Mouse (Mus musculus): ENCODE results near the gene Rala. TPM values are rescaled to one million over a fixed set of nuclear protein-coding genes. Genes with fewer than 3 reads are reported as not detected.

The Rala gene
- total RNA-seq, 1 experiment = 69.1 TPM

GRCm38 (mm10) chr13:17836808-17837207 lies 107.2 kb downstream of the Rala start:
- Histone ChIP-seq H3K4me3 (ENCODE audit: insufficient read depth in 1 of 2, low read depth in 1 of 2, low read length in 2 of 2, poor library complexity in 1 of 2, severe bottlenecking in 1 of 2) (no peak overlapping the region), H3K4me1 (ENCODE audit: control insufficient read depth in 2 of 2, insufficient read depth in 2 of 2, low read length in 2 of 2, poor library complexity in 1 of 2) (peaks cover 0 to 3% of the 10 kb centered on the region in 2 experiments; a peak in 1 of 4 replicates), H3K9ac (ENCODE audit: insufficient read depth, low read depth, low read length, poor library complexity, severe bottlenecking) (no peak overlapping the region), H3K9me3 (ENCODE audit: control insufficient read depth, insufficient read depth, low read depth, low read length) (no peaks in the 10 kb centered on the region), H3K27ac (ENCODE audit: insufficient read depth, low read depth, low read length, poor library complexity, severe bottlenecking) (no peak overlapping the region), H3K36me3 (ENCODE audit: control insufficient read depth, insufficient read depth, low read length, poor library complexity, severe bottlenecking) (no peaks in the 10 kb centered on the region)
- no peak for TF ChIP-seq MAFK (IDR thresholded peaks at IDR 0.05; ENCODE audit: insufficient read depth, low read depth, low read length)
- TF ChIP-seq CHD2 (IDR thresholded peaks at IDR 0.05; ENCODE audit: low read depth, low read length) = no peak
- no peak for TF ChIP-seq HCFC1 (IDR thresholded peaks at IDR 0.05; ENCODE audit: borderline replicate concordance, insufficient read depth, low read length)
- TF ChIP-seq ZC3H11A (IDR thresholded peaks at IDR 0.05; ENCODE audit: borderline replicate concordance, low read depth, low read length) = no peak
- TF ChIP-seq ZNF384 (IDR thresholded peaks at IDR 0.05; ENCODE audit: low read depth, low read length) = no peak
- no peak for DNase-seq (ENCODE audit: low read depth, low spot score)
- in situ Hi-C loops (cut with MboI; ENCODE audit: low sequenced_read_pairs in 2 of 2, unreplicated experiment in 2 of 2) = loop anchor here in 1 of 2 experiments (10.0 kb wide), 1 partner anchor 148 kb away; no protein-coding TSS in a partner anchor

DNA sequence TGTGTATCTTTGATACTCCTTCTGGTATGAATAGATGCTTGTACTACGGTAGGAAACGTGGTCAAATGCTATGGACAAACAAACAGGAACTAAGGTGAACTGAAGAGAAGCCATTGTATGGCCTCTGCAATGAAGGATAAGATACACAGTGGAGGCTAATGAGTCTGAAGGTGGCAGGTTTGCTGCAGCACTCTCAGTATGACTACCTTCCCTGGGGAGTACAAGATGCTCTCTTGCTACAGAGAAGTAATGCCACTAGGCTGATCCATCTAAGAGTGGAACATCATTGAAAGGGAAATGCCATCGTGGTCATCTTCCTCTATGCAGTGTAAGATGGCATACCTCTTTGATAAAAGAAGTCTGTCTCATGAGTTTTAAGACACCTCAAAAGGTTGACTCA lies 111.1 kb downstream of the Rala start:
- no peak for DNase-seq (ENCODE audit: low read depth, low spot score)
- H3K9ac ChIP-seq (ENCODE audit: insufficient read depth, low read depth, low read length, poor library complexity, severe bottlenecking) = no peak overlapping the region
- no peak overlapping the region for H3K27ac ChIP-seq (ENCODE audit: insufficient read depth, low read depth, low read length, poor library complexity, severe bottlenecking)
- peaks cover 0 to 2% of the 10 kb centered on the region in 2 experiments; a peak in 1 of 4 replicates for H3K4me1 ChIP-seq (ENCODE audit: control insufficient read depth in 2 of 2, insufficient read depth in 2 of 2, low read length in 2 of 2, poor library complexity in 1 of 2)
- no peak overlapping the region for H3K4me3 ChIP-seq (ENCODE audit: insufficient read depth in 1 of 2, low read depth in 1 of 2, low read length in 2 of 2, poor library complexity in 1 of 2, severe bottlenecking in 1 of 2)
- no peaks in the 10 kb centered on the region for H3K36me3 ChIP-seq (ENCODE audit: control insufficient read depth, insufficient read depth, low read length, poor library complexity, severe bottlenecking)
- H3K9me3 ChIP-seq (ENCODE audit: control insufficient read depth, insufficient read depth, low read depth, low read length) = no peaks in the 10 kb centered on the region
- in situ Hi-C loops (cut with MboI; ENCODE audit: low sequenced_read_pairs in 2 of 2, unreplicated experiment in 2 of 2) = loop anchor here in 1 of 2 experiments (10.0 kb wide), 1 partner anchor 152 kb away; no protein-coding TSS in a partner anchor
- no peak for TF ChIP-seq MAFK (IDR thresholded peaks at IDR 0.05; ENCODE audit: insufficient read depth, low read depth, low read length)
- TF ChIP-seq ZNF384 (IDR thresholded peaks at IDR 0.05; ENCODE audit: low read depth, low read length) = no peak
- no peak for TF ChIP-seq HCFC1 (IDR thresholded peaks at IDR 0.05; ENCODE audit: borderline replicate concordance, insufficient read depth, low read length)
- no peak for TF ChIP-seq ZC3H11A (IDR thresholded peaks at IDR 0.05; ENCODE audit: borderline replicate concordance, low read depth, low read length)
- no peak for TF ChIP-seq CHD2 (IDR thresholded peaks at IDR 0.05; ENCODE audit: low read depth, low read length)

Other genes starting within 250 kb of the Rala start
- gene Mplkip, start 249.0 kb downstream of the Rala start, total RNA-seq (2012; rRNA removed) = 8.5 and 11.5 TPM in 2 replicates
- 0.37 and 0.80 TPM in 2 replicates for gene Sugct, start 248.7 kb downstream of the Rala start, total RNA-seq (2012; rRNA removed)
- 41.9 and 50.7 TPM in 2 replicates for gene Cdk13, start 139.1 kb downstream of the Rala start, total RNA-seq (2012; rRNA removed)
- gene Yae1d1, start 49.1 kb upstream of the Rala start, total RNA-seq (2012; rRNA removed) = 37.1 and 39.9 TPM in 2 replicates

Measured in ES-E14 (cell line).